Mouse (Mus musculus): ENCODE results near the gene Il15. TPM values are rescaled to one million over a fixed set of nuclear protein-coding genes. Genes with fewer than 3 reads are reported as not detected.

Gene Il15
- polyA plus RNA-seq, 1 experiment, result not detected

DNA sequence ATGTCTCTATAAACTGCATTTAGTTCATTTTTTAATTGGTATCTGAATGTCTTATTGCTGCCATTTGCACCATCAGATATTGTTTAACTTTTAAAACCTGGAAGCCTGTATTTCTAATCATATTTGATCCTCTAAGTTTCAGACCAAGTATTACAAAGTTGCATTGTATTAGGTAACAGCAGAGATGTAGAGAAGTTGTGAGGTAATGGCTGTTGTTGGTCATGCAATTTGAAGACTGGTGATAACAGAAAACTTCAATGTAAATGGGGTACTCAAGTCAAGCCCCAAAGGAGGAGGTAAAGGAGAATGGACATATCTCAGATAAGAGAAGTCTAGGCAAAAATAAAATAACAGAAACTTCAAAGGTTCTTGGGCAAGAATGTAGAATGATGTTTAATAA lies 11.8 kb downstream of the Il15 start:
- TF ChIP-seq MYOD1 (IDR thresholded peaks at IDR 0.05; ENCODE audit: control insufficient read depth, insufficient read length, low read depth), result no peak
- no peak for TF ChIP-seq USF1 (IDR thresholded peaks at IDR 0.05; ENCODE audit: low read depth)
- TF ChIP-seq FOSL1 (IDR thresholded peaks at IDR 0.05; ENCODE audit: insufficient read depth, low read length, poor library complexity, severe bottlenecking), result no peak
- no peak for TF ChIP-seq CTCF (IDR thresholded peaks at IDR 0.05; ENCODE audit: control insufficient read depth, insufficient read depth, insufficient read length)
- no peak for TF ChIP-seq MAX (IDR thresholded peaks at IDR 0.05)
- no peak for TF ChIP-seq CEBPB (IDR thresholded peaks at IDR 0.05; ENCODE audit: low read depth)
- TF ChIP-seq MYOG (IDR thresholded peaks at IDR 0.05; ENCODE audit: control insufficient read depth, extremely low read depth, insufficient read length), result no peak
- Histone ChIP-seq H3ac (ENCODE audit: control insufficient read depth, insufficient read length, low read depth) (no peak overlapping the region), H3K79me2 (ENCODE audit: control insufficient read depth, insufficient read depth) (no peaks in the 10 kb centered on the region), H3K79me3 (ENCODE audit: low read depth) (no peaks in the 10 kb centered on the region), H3K36me3 (ENCODE audit: control insufficient read depth, insufficient read depth) (no peaks in the 10 kb centered on the region), H3K4me3 (ENCODE audit: insufficient read depth, poor library complexity, severe bottlenecking) (no peak overlapping the region), H3K27me3 (ENCODE audit: control insufficient read depth, insufficient read depth, insufficient read length) (no peaks in the 10 kb centered on the region)

GRCm38 (mm10) chr8:82388356-82388902 lies 14.6 kb downstream of the Il15 start:
- Histone ChIP-seq H3K4me3 (ENCODE audit: insufficient read depth, poor library complexity, severe bottlenecking) (no peak overlapping the region), H3K36me3 (ENCODE audit: control insufficient read depth, insufficient read depth) (no peaks in the 10 kb centered on the region), H3K27me3 (ENCODE audit: control insufficient read depth, insufficient read depth, insufficient read length) (no peaks in the 10 kb centered on the region), H3ac (ENCODE audit: control insufficient read depth, insufficient read length, low read depth) (no peak overlapping the region), H3K79me2 (ENCODE audit: control insufficient read depth, insufficient read depth) (no peaks in the 10 kb centered on the region), H3K79me3 (ENCODE audit: low read depth) (no peaks in the 10 kb centered on the region)
- no peak for TF ChIP-seq CTCF (IDR thresholded peaks at IDR 0.05; ENCODE audit: control insufficient read depth, insufficient read depth, insufficient read length)
- TF ChIP-seq MYOG (IDR thresholded peaks at IDR 0.05; ENCODE audit: control insufficient read depth, extremely low read depth, insufficient read length), result no peak
- TF ChIP-seq FOSL1 (IDR thresholded peaks at IDR 0.05; ENCODE audit: insufficient read depth, low read length, poor library complexity, severe bottlenecking), result no peak
- no peak for TF ChIP-seq MAX (IDR thresholded peaks at IDR 0.05)
- no peak for TF ChIP-seq USF1 (IDR thresholded peaks at IDR 0.05; ENCODE audit: low read depth)
- TF ChIP-seq MYOD1 (IDR thresholded peaks at IDR 0.05; ENCODE audit: control insufficient read depth, insufficient read length, low read depth), result no peak
- TF ChIP-seq CEBPB (IDR thresholded peaks at IDR 0.05; ENCODE audit: low read depth), result no peak

- Histone ChIP-seq H3ac (ENCODE audit: control insufficient read depth, insufficient read length, low read depth) (no peak overlapping the region), H3K4me3 (ENCODE audit: insufficient read depth, poor library complexity, severe bottlenecking) (no peak overlapping the region), H3K36me3 (ENCODE audit: control insufficient read depth, insufficient read depth) (no peaks in the 10 kb centered on the region), H3K79me3 (ENCODE audit: low read depth) (no peaks in the 10 kb centered on the region), H3K79me2 (ENCODE audit: control insufficient read depth, insufficient read depth) (no peaks in the 10 kb centered on the region), H3K27me3 (ENCODE audit: control insufficient read depth, insufficient read depth, insufficient read length) (no peaks in the 10 kb centered on the region)
- TF ChIP-seq MAX (IDR thresholded peaks at IDR 0.05), result no peak
- TF ChIP-seq MYOG (IDR thresholded peaks at IDR 0.05; ENCODE audit: control insufficient read depth, extremely low read depth, insufficient read length), result no peak
- no peak for TF ChIP-seq CEBPB (IDR thresholded peaks at IDR 0.05; ENCODE audit: low read depth)
- no peak for TF ChIP-seq FOSL1 (IDR thresholded peaks at IDR 0.05; ENCODE audit: insufficient read depth, low read length, poor library complexity, severe bottlenecking)
- no peak for TF ChIP-seq CTCF (IDR thresholded peaks at IDR 0.05; ENCODE audit: control insufficient read depth, insufficient read depth, insufficient read length)
- no peak for TF ChIP-seq MYOD1 (IDR thresholded peaks at IDR 0.05; ENCODE audit: control insufficient read depth, insufficient read length, low read depth)
- TF ChIP-seq USF1 (IDR thresholded peaks at IDR 0.05; ENCODE audit: low read depth), result no peak
Measured at GRCm38 (mm10) chr8:82387614-82388013, 15.4 kb downstream of the Il15 start.

- Histone ChIP-seq H3K79me2 (ENCODE audit: control insufficient read depth, insufficient read depth) (no peaks in the 10 kb centered on the region), H3K36me3 (ENCODE audit: control insufficient read depth, insufficient read depth) (no peaks in the 10 kb centered on the region), H3ac (ENCODE audit: control insufficient read depth, insufficient read length, low read depth) (no peak overlapping the region), H3K4me3 (ENCODE audit: insufficient read depth, poor library complexity, severe bottlenecking) (no peak overlapping the region), H3K79me3 (ENCODE audit: low read depth) (no peaks in the 10 kb centered on the region), H3K27me3 (ENCODE audit: control insufficient read depth, insufficient read depth, insufficient read length) (no peaks in the 10 kb centered on the region)
- TF ChIP-seq MYOD1 (IDR thresholded peaks at IDR 0.05; ENCODE audit: control insufficient read depth, insufficient read length, low read depth) (no peak), MYOG (IDR thresholded peaks at IDR 0.05; ENCODE audit: control insufficient read depth, extremely low read depth, insufficient read length) (no peak), FOSL1 (IDR thresholded peaks at IDR 0.05; ENCODE audit: insufficient read depth, low read length, poor library complexity, severe bottlenecking) (no peak), MAX (IDR thresholded peaks at IDR 0.05) (no peak), CTCF (IDR thresholded peaks at IDR 0.05; ENCODE audit: control insufficient read depth, insufficient read depth, insufficient read length) (no peak), CEBPB (IDR thresholded peaks at IDR 0.05; ENCODE audit: low read depth) (no peak), USF1 (IDR thresholded peaks at IDR 0.05; ENCODE audit: low read depth) (no peak)
Measured at GRCm38 (mm10) chr8:82385867-82386266, 17.2 kb downstream of the Il15 start.

DNA sequence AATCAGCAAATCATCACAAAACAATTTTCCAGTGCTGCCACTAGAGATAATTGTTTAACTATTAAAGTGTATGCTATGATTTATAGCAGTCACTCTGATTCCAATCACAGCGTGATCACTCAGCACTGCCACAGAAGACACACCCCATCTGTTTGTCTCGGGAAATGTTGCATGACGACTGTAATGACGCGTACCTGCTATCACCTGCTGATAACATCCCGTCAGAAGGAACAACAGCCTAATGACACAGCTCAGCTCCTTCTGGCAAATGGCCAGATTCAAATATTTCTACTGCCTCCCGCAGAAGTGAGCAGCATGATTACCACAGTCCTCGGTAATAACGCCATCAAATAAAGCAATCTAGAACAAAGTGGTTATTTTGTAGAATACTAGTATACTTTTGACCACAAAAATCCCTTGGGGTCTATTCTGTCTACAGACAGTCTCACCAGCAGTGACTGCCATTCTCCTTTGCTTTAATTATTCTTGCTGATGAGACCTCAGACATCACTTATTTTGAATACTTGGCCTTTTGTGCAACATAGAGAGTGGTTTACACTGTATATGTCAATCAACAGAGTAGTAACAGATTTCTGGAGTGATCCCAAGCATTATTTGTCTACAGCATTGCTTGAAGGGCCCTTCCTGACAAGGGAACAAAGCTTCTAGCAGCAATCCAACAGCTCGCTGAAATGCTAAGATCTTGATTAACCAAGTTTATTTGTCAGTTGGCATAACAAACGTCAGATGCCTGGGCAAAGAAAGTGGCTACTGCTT lies 18.4 kb downstream of the Il15 start:
- Histone ChIP-seq H3K4me3 (ENCODE audit: insufficient read depth, poor library complexity, severe bottlenecking) (no peak overlapping the region), H3K27me3 (ENCODE audit: control insufficient read depth, insufficient read depth, insufficient read length) (no peaks in the 10 kb centered on the region), H3K79me2 (ENCODE audit: control insufficient read depth, insufficient read depth) (no peaks in the 10 kb centered on the region), H3K36me3 (ENCODE audit: control insufficient read depth, insufficient read depth) (no peaks in the 10 kb centered on the region), H3ac (ENCODE audit: control insufficient read depth, insufficient read length, low read depth) (no peak overlapping the region), H3K79me3 (ENCODE audit: low read depth) (no peaks in the 10 kb centered on the region)
- no peak for TF ChIP-seq USF1 (IDR thresholded peaks at IDR 0.05; ENCODE audit: low read depth)
- TF ChIP-seq MYOG (IDR thresholded peaks at IDR 0.05; ENCODE audit: control insufficient read depth, extremely low read depth, insufficient read length), result no peak
- no peak for TF ChIP-seq CTCF (IDR thresholded peaks at IDR 0.05; ENCODE audit: control insufficient read depth, insufficient read depth, insufficient read length)
- no peak for TF ChIP-seq MYOD1 (IDR thresholded peaks at IDR 0.05; ENCODE audit: control insufficient read depth, insufficient read length, low read depth)
- no peak for TF ChIP-seq FOSL1 (IDR thresholded peaks at IDR 0.05; ENCODE audit: insufficient read depth, low read length, poor library complexity, severe bottlenecking)
- no peak for TF ChIP-seq MAX (IDR thresholded peaks at IDR 0.05)
- no peak for TF ChIP-seq CEBPB (IDR thresholded peaks at IDR 0.05; ENCODE audit: low read depth)

Measured in C2C12 (cell line).